Mouse (Mus musculus): ENCODE results near the gene Cep44.

The Cep44 gene

GRCm38 (mm10) chr8:56486006-56486405 lies 64.8 kb downstream of the Cep44 start:
- DNase-seq (ENCODE audit: low read depth, low spot score), result peak; percentile 46
